Mouse (Mus musculus): ENCODE results near the gene Immt.

- TF ChIP-seq CTCF (IDR thresholded peaks at IDR 0.05; ENCODE audit: borderline replicate concordance, extremely low read depth, insufficient read depth, insufficient read length): no peak
- no peak for TF ChIP-seq POLR2A (IDR thresholded peaks at IDR 0.05; ENCODE audit: borderline replicate concordance, extremely low read depth, insufficient read depth, insufficient read length, poor library complexity, severe bottlenecking)
Observed at GRCm38 (mm10) chr6:71909840-71910239, 78.7 kb downstream of the Immt start.

Data from brain, embryonic 14.5 days (tissue).